Mouse (Mus musculus): Measurements from ENCODE around the gene Pigb. TPM values are rescaled to one million over a fixed set of nuclear protein-coding genes. Genes with fewer than 3 reads are reported as not detected.
A peak's percentile ranks its signal among the peaks of the same experiment; 100 is the strongest.

Gene Pigb
- polyA plus RNA-seq, 1 experiment = 14.2 TPM

DNA sequence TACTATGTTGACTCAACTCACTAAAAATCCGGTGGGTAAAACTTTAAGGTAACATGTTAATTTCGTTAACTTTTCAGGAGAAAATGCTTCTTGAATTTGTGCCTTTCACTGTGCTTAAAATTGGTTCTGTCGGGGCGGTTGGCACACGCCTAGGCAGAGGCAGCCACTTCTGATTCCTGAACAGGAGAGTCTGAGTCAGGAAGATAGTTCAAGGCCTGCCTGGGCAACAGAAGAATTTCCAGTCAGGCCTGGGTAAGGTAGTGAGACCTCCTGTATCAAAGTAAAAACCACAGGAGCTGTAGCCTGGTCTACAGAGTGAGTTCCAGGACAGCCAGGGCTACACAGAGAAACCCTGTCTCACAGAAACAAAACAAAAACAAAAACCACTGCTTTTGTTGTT lies 47.6 kb downstream of the Pigb start:
- DNase-seq (ENCODE audit: low spot score) = no peak

- no peak for DNase-seq (ENCODE audit: low spot score)
Measured at GRCm38 (mm10) chr9:72991420-72991819, 48.8 kb downstream of the Pigb start.

DNA sequence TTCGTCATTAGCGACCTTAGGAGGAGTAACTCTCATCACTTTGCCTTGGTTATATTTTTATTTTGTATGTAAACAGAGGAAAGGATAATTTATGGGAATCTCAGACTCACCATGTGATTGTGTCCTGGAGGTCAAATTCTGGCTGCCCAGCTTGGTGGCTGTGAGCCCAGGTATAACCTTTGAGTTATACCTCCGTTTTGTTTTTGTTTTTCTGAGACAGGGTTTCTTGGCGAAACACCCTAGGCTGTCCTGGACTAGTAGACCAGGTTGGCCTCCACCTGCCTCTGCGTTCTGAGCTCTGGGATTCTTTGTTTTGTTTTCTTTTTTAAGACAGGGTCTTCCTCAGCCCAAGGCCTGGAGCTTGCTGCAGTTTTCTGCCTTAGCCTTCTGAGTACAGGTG lies 51.5 kb downstream of the Pigb start:
- DNase-seq (ENCODE audit: low spot score) = no peak

DNA sequence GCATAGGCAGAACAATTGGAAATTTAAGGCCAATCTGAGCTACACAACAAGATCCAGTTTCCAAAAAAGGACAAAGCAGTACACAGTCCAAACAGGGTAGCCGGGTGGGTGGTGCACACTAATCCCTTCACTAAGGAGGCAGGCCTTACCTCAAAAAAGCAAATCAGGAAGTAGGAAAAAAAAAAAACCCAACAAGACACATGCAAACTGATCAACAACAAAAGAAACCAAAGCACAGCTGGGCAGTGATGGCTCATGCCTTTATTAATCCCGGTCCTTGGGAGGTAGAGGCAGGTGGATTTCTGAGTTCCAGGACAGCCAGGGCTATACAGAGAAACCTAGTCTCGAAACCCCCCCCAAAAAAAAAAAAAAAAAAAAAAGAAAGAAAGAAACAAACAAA lies 52.5 kb downstream of the Pigb start:
- no peak for DNase-seq (ENCODE audit: low spot score)

- DNase-seq (ENCODE audit: low spot score) = peak; percentile 80
Measured at GRCm38 (mm10) chr9:72985250-72986220, 54.6 kb downstream of the Pigb start, which contains the start of the genes Ccpg1os and Ccpg1. Gene Ccpg1os (minus strand): TSS chr9:72985382. Gene Ccpg1 (plus strand): TSS chr9:72985429.

- DNase-seq (ENCODE audit: low spot score) = no peak
Measured at GRCm38 (mm10) chr9:72983066-72983465, 57.1 kb downstream of the Pigb start.

GRCm38 (mm10) chr9:72975242-72975641 lies 64.9 kb downstream of the Pigb start:
- DNase-seq (ENCODE audit: low spot score) = no peak

DNA sequence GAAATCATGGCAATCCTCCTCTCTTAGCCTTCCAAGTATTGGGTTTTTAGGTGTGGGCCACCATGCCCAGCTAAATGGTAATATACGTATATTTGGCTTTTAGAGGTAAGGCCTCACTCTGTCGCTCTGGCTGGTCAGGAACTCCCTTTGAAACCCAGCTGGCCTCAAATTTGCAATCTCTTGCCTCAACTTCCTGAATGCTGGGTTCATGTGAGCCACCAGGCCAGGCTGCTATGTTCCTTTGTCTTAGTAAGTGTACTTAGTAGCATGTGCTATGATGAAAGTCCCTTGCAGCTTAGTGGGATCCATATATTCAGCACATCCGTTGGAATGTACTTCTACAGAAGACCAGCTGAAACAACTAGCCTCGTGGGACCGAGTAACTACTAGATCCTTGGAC lies 65.4 kb downstream of the Pigb start:
- no peak for DNase-seq (ENCODE audit: low spot score)

- no peak for DNase-seq (ENCODE audit: low spot score)
Measured at GRCm38 (mm10) chr9:72972984-72973383, 67.2 kb downstream of the Pigb start.

DNA sequence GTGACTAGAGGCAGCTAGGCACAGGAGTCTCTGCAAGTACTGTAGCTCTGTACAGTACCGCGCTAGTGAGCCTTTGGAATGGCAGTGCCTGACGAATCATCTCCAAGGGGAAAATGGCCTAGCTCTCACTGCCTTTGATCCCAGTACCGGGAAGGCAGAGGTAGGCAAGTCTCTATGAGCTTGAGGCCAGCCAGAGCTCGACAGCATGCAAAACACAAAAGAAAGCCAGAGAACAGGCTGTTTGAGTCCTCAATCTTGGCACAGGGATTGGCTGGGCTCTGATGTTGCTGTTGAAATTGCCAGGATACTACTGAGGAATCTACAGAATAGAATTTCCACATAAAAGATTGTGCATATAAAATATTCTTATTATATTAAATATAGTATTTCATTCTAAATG lies 67.7 kb downstream of the Pigb start:
- no peak for DNase-seq (ENCODE audit: low spot score)

DNA sequence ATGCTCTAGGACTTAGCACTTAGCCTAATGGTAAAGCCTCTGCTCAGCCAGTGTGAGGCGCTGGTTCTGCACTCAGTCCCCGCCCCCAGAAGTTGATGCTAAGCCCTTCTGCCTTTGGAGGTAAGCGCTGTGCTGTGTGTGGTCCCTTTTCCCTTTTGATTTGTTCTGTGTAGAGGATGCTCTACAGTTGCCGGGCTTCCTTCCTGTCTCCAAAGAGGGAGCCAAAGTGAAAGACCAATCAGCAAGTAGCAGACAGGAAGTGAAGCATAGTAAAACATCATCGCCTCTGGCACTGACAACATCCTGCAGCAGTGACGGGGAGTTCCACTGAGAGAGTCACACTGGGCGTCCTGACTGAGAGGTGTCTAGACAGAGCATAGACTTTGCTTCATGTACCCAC lies 70.3 kb downstream of the Pigb start:
- DNase-seq (ENCODE audit: low spot score) = no peak

- peak; percentile 21 for DNase-seq (ENCODE audit: low spot score)
Measured at GRCm38 (mm10) chr9:72968349-72969061, 71.7 kb downstream of the Pigb start.

- no peak for DNase-seq (ENCODE audit: low spot score)
Measured at GRCm38 (mm10) chr9:72961959-72962358, 78.2 kb downstream of the Pigb start.

DNA sequence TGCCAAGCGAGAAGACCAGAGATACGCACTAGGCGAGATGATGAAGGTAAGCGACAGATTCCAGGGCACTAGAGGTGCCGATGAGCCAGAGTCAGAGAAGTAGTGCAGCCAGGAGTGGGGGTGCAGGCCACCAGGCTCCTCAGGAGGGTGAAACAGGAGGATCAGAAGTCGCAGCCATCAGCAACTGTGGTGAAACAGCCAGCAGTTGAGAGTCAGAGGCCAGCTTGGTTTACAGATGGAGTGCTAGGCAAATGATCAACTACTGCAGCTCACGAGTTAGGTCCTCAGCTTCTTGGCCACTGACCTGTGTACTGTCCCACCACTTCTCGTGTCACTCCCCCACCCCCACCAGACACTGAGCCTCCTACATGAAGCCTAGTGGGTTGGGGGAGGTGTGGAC lies 78.8 kb downstream of the Pigb start:
- no peak for DNase-seq (ENCODE audit: low spot score)

DNA sequence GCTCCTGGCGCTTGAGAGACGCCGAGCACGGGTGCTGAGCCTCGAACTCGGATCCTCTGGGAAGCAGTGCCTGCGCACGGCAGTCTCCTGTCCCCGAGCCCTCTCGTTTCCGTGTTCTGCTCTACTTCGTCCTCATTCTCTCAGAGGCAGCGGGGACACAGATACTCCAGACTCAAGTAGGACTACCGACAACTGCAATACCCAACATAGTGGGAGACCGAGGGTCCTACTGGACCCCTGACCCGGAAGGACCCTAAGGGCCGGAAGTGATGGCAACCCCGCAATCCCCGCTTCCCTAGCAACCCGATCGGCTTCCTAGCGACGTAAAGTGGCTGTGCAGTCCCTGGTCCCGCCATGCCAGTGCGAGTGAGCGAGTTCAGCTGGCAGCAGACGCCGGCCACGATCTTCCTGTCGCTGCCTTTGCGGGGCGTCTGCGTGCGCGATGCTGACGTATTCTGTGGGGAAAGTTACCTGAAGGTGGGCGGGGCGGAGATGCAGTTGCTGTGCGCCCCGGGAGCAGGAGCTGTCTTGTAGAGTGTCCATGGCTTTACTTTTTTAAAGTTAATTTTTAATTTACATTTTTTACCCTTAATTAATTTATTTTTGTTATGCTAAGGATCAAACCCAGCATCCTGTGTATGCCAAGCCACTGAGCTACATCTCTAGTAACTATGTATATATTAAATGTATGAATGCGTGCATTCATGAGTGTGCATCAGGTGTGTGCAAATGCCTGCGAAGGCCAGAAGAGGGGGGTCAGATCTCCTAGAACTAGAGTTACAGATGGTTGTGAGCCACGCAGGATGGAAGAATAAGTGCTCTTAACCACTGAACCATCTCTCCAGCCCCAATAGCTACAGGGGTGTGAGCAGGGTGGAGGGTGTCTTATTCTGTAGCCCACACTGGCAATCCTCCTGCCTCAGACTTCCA lies 81.4 kb downstream of the Pigb start, which contains the start of the genes Dyx1c1 and Gm44503:
Dyx1c1 (plus strand) TSS at position 265 of the 930 bp plus-strand sequence.
Gm44503 (plus strand) TSS at position 332 of the 930 bp plus-strand sequence.
- DNase-seq (ENCODE audit: low spot score) = peak; percentile 47

Other genes starting within 250 kb of the Pigb start
- gene Prtg, start 233.5 kb downstream of the Pigb start, polyA plus RNA-seq (2012; rRNA removed) = 0.10 and 0.22 TPM in 2 replicates
- 1.8 and 2.7 TPM in 2 replicates for gene Pygo1, start 114.7 kb downstream of the Pigb start, polyA plus RNA-seq (2012; rRNA removed)
- 1.3 TPM in 2 replicates for gene Dyx1c1, start 81.6 kb downstream of the Pigb start, polyA plus RNA-seq (2012; rRNA removed)
- 0.03 TPM in 2 replicates for gene Gm44503, start 81.5 kb downstream of the Pigb start, polyA plus RNA-seq (2012; rRNA removed)
- 29.4 TPM in 2 replicates for gene Ccpg1os, start 55.0 kb downstream of the Pigb start, polyA plus RNA-seq (2012; rRNA removed)
- gene Ccpg1, start 54.9 kb downstream of the Pigb start, polyA plus RNA-seq (2012; rRNA removed) = 25.9 and 49.0 TPM in 2 replicates
- gene Rab27a, start 4.5 kb upstream of the Pigb start, polyA plus RNA-seq (2012; rRNA removed) = 7.4 and 17.7 TPM in 2 replicates
- 0.09 and 0.15 TPM in 2 replicates for gene Khdc3, start 61.5 kb upstream of the Pigb start, polyA plus RNA-seq (2012; rRNA removed)
- not detected in 2 replicates for gene Gm20509, start 62.1 kb upstream of the Pigb start, polyA plus RNA-seq (2012; rRNA removed)
- gene Rsl24d1, start 73.0 kb upstream of the Pigb start, polyA plus RNA-seq (2012; rRNA removed) = 55.3 and 56.0 TPM in 2 replicates

Data from urinary bladder, adult 2 months (tissue).